Mouse (Mus musculus) right cerebral cortex, adult 18-20 months (tissue): ENCODE results near the gene Zfp553.

Experiments
- DNase-seq: peaks from one replicate; pipeline ENCODE4 v3.0.0; 2022; ENCODE audit warnings: mixed read lengths

Gene Zfp553

GRCm38 (mm10) chr7:127212432-127213250, 20.2 kb upstream of the Zfp553 start:
- DNase-seq: no peak

DNA sequence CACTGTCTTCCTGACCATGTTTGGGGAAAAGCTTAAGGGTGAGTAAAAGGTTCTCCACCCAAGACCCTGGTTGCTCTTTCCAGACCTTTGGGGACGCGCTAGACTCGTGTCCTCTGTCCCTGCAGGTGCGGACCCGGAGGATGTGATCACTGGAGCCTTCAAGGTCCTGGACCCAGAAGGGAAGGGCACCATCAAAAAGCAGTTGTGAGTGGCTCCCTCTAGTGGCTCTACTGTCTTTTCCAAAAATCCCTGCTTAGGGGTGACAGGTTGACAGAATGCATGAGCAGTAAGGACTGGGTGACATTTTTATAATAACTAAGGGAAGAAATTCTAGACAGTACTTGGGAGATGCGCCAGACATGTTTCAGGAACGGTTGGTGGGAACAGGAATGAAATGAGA, 19.4 kb upstream of the Zfp553 start:
- DNase-seq: no peak

DNA sequence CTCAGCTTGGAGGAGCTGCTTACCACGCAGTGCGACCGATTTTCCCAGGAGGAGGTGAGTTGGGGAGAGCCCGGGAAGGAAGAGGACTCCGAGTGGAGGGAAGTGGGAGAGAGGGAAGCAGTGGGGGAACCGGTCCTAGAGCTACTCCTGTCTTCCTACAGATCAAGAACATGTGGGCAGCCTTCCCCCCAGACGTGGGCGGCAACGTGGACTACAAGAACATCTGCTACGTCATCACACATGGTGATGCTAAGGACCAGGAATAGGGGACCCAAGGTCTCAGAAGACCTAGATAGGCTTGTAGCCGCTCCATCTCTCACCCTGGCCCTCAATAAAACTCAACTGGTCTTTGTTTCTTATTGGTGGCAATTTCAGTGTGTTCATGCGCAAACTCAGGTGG, 18.9 kb upstream of the Zfp553 start:
- no peak for DNase-seq

GRCm38 (mm10) chr7:127214521-127214920, 18.3 kb upstream of the Zfp553 start:
- DNase-seq: no peak

- DNase-seq: no peak
Measured at GRCm38 (mm10) chr7:127214981-127215871, 17.6 kb upstream of the Zfp553 start.

DNA sequence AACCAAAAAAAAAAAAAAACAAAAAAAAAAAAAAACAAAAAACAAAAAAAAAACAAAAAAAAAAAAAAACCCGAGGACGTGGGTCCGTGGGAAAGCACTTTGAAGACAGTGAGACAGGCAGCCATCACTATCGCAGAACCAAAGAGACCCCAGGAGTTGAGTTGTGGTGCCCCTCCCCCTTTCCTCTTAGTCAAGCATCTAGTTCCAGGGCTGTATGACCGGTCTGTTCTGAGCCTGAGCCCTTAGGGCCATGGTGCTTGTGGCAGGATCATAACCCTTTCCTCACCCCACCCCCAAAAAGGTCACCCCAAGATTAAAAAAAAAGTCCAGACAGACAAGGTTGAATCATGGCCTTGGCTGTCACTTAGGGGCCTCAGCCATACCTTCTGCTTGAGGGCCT, 16.6 kb upstream of the Zfp553 start:
- DNase-seq: no peak

DNA sequence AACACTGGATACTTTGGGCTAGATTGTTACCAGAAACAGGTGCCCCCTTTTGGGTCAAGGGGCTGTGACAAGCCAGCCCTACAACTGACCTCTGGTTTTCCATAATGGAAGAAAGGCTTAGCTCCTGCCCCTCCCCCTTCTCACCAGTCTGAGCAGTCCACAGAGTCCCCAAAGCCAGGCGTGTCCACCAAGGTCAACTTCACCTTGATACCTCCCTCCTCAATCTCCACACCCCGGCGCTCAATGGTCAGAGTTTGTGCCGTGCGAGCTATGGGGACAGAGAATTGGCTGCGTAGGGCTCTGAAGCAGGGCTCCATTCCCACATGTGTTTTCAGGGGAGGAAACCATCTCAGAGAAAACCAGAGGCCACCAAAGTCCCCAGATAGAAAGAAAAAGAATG, 15.4 kb upstream of the Zfp553 start:
- DNase-seq: no peak

DNA sequence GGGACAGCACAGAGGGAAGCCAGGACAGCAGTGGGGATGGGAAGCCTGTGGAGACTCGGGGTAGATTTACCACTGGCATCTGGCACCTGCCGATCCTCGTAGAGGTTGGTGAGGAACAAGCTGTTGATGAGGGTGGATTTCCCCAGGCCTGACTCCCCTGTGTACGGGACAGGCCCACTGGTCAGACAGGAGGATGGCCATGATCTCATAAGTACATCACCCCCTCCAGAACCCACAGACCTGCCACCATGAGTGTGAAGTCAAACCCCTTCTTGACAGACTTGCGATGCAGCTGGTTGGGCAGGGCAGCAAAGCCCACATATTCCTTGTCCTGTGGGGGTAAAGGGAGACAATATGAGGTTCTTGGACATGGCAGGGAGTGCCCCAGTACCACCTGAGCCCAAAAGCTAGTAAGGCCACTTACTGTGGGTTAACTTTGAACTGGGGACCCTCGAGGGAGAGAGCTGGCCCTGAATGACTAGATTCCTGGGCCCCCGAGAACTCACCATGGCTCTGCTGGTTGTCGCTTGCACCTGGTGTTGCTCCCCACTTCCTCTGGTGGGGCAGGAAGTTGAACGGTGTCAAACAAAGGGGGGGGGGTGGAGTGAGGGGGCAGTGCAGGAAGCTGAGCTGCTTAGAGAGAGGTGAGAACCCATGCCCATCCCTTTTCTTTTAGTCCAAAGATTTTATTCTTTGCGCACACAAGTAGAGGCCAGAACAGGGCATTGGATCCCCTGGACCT, 14.8 kb upstream of the Zfp553 start:
- no peak for DNase-seq

- DNase-seq: no peak
Measured at GRCm38 (mm10) chr7:127218670-127219069, 14.2 kb upstream of the Zfp553 start.

DNA sequence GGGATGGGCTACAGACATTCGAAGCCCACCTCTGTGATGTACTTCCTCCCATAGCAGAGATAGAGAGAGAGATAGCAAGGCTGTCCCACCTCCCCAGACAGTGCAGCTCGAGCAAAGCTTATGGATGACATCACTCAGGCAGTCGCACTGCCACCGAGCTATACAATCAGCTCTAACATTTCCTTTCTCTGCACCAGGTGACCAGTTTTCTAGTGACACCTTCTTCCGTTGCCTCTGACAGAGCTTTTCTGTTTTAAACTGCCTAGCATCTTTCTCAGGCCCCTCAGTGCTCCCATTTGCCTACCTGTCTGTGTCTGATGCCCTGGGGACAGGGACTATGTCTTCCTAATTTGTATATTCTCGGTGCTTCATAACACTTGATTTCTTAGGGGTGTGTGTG, 12.4 kb upstream of the Zfp553 start:
- DNase-seq: no peak

DNA sequence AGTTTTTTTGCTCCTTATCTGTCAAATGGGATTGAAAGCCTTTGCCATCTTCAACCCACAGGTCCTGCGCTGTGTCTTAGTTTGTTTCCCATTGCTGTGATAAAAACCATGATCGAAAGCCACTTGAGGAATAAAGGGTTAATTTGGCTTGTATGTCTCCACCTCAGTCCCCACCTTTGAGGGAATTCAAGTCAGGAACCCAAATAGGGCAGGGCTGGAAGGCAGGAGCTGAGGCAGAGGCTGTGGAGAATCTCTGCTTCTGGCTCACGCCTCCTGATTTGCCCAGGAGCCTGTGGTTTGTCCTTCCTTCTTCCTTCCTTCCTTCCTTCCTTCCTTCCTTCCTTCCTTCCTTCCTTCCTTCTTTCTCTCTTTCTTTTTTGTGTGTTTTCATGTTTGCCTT, 9.8 kb upstream of the Zfp553 start:
- DNase-seq: no peak

DNA sequence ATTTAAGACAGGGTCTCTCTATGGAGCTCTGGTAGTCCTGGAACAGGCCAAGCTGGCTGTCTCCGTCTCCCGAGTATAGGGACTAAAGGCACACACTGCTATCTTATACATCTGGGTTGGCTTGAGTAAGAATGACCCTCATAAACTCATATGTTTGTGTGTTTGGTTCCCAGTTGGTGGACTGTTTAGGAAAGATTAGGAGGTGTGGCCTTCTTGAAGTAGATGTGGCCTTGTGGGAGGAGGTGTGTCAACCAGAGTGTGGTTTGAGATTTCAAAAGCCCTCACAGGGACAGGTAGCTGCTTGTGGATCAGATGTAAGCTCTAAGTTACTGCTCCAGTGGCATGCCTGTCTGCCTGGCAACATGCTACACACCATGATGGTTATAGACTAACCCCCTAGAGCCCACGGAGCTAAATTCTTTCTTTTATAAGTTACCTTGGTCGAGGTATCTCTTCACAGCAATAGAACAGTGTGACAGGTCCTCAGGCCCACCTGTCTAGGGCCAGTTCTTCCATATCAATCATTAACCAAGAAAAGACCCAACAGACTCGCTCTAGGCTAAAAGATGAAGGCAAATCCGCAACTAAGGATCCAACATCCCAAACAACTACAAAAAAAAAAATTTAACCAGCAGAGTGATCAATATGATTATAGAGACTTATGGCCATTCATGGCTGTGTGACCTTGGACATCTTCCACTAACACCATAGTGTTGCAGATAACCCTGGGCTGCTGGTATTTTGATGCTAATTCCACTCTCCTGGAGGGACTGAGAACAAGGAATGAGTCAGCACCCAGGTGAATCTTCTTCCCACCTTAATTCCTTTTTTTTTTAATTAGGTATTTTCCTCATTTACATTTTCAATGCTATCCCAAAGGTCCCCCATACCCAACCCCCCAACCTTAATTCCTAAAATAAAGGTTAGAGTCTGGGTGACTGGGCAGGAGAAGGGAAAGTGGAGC, 9.1 kb upstream of the Zfp553 start:
- DNase-seq: no peak

DNA sequence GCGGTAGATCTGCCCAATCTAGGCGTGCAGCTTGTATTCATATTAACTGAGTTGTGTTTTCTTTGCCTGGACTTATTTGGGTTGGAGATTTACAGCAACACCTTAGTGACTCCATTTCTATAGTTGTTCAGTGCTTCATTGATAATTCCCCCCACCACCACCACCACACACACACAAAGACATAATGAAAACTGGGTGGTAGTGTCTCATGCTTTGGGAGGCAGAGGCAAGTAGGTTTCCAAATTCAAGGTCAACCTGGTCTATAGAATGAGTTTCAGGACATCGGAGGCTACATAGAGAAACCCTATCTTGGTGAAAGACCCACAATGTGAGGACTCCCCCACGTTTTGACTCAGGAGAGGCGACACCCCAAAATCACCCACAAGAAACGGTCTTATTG, 8.2 kb upstream of the Zfp553 start:
- no peak for DNase-seq

GRCm38 (mm10) chr7:127225147-127225995, 7.5 kb upstream of the Zfp553 start:
- peak; percentile 53 for DNase-seq

DNA sequence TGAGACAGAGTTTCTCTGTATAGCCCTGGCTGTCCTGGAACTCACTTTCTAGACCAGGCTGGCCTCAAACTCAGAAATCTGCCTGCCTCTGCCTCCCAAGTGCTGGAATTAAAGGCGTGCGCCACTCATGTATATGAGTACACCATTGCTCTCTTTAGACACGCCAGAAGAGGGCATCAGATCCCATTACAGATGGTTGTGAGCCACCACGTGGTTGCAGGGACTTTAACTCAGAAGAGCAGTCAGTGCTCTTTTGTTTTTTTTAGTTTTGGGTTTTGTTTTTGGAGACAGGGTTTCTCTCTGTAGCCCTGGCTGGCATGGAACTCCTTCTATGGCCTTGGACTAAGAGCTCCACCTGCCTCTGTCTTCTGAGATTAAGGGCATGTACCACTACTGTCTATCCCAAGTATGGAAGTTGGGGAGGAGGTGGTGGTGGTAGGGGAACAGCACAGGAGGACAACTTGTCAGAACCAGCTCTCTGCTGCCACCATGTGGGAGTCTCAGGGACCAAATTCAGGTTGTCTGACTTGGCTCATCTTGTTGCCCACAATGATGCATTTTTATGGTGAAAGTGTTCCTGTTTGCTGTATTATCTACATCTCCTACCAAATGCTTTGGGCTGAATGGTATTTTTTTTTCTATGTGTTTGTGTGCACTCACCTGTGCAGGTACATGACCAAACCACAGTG, 4.1 kb upstream of the Zfp553 start:
- peak; percentile 79 for DNase-seq

GRCm38 (mm10) chr7:127231376-127231775, 1.5 kb upstream of the Zfp553 start:
- DNase-seq: no peak

DNA sequence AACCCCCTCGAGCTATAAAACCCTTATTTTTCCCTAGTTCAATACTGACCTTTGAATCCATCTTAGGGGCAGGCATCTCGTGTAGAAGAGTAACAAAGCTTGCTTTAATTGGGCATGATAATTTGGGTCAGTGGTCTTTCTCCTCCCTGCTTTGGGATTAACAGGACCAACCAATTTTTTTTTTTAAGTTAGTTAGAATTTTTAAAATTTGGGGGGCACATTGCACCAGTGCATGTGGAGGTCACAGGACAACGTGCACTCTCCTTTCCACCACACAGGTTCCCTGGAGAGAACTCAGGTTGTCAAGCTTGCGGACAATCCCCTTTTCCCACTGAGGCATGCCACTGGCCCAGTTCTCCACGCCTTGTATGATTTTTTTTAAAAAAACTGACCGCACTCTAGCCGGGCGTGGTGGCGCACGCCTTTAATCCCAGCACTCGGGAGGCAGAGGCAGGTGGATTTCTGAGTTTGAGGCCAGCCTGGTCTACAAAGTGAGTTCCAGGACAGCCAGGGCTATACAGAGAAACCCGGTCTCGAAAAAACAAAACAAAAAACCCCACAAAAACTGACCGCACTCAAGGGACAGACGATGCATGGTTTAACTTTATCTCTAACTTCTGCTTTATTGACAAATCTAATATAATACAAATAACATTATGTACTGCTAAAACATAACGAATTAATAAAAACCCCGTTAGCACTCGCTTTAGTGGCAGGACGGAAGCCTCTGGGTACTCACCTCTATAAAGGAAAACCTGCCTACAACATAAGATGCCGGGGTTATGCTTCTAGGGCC, 837 bp upstream of the Zfp553 start:
- DNase-seq: no peak

DNA sequence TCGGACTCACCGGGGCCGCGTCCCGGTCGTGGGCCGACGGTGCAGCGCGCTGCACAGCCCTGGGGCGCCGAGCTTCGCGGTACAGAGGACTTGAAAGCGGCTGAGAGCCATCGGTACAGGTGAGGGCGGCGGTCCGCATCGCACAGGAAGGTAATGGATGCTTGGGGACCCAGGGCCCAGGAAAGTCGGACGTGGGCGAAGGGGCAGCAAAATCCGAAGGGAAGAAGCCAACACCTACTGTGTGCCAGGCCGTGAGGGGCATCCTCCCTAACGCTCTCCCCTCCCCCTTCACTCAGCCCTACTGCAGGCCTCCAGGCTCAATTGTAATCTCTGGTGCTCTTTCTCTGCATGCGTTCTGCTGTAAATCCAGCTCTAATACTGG, 498 bp downstream of the Zfp553 start:
- peak; percentile 21 for DNase-seq

- DNase-seq: no peak
Measured at GRCm38 (mm10) chr7:127233765-127234164, 904 bp downstream of the Zfp553 start.

GRCm38 (mm10) chr7:127234777-127235176, 1.9 kb downstream of the Zfp553 start:
- no peak for DNase-seq
